Mouse (Mus musculus): ENCODE measurements at regions not wholly inside any gene's neighbourhood (a gene's known extent, or its start where the extent isn't known, plus 50 kb on each side); places are given as distances from the start of the nearest gene placed in this dataset.

GRCm38 (mm10) chr3:38261326-38262075 lies 223.1 kb downstream of the Ankrd50 start:
- TF ChIP-seq CTCF (IDR thresholded peaks at IDR 0.05; ENCODE audit: low read depth) (no peak), EP300 (IDR thresholded peaks at IDR 0.05; ENCODE audit: low read depth) (no peak)
